Mouse (Mus musculus): Measurements from ENCODE around the gene Usp39.

DNA sequence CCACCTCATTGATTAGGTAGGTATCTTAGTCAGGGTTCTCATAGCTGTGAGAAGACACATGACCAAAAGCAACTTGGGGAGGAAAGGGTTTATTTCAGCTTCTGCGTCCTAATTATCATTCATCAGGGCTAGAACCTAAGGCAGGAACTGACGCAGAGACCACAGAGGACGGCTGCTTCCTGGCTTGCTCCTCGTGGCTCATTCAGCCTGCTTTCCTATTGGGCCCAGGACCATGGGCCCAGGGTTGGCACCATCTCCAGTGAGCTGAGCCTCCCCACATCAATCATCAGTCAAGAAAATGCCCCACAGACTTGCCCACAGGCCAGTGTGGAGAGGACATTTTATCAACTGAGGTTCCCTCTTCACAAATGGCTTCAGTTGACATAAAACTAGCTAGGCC, 69.5 kb downstream of the Usp39 start:
- TF ChIP-seq POLR2A (IDR thresholded peaks at IDR 0.05; ENCODE audit: low read depth, low read length) (no peak), CTCF (IDR thresholded peaks at IDR 0.05; ENCODE audit: extremely low read depth, insufficient read depth, insufficient read length, insufficient replicate concordance) (no peak)

Data from spleen, adult 2 months (tissue).